Mouse (Mus musculus) myocyte (in vitro differentiated cells): ENCODE data around the gene Atp1b4. TPM values are rescaled to one million over a fixed set of nuclear protein-coding genes. Genes with fewer than 3 reads are reported as not detected.

Source experiments
- H3K27me3 ChIP-seq: one replicate; pipeline ENCODE4 v1.6.1; 2011; ENCODE audit not compliant: control insufficient read depth, insufficient read depth, insufficient read length
- H3K36me3 ChIP-seq: one replicate; pipeline ENCODE4 v1.6.1; 2011; ENCODE audit not compliant: control insufficient read depth, insufficient read depth
- H3K4me2 ChIP-seq: one replicate; pipeline ENCODE4 v1.6.1; 2011; ENCODE audit warnings: low read depth, control low read depth
- H3K4me3 ChIP-seq: one replicate; pipeline ENCODE4 v1.5.1; 2011; ENCODE audit warnings: mild to moderate bottlenecking, control low read depth, moderate library complexity
- H3K79me2 ChIP-seq: one replicate; pipeline ENCODE4 v1.6.1; 2011; ENCODE audit not compliant: control insufficient read depth, insufficient read depth
- H3ac ChIP-seq: one replicate; pipeline ENCODE4 v1.6.1; 2011; ENCODE audit not compliant: control insufficient read depth, insufficient read length
- CEBPB ChIP-seq: IDR thresholded peaks from 2 replicates; pipeline ENCODE4 v1.6.1; 2011; ENCODE audit warnings: mild to moderate bottlenecking, moderate library complexity; ENCODE audit not compliant: poor library complexity, insufficient read depth, severe bottlenecking
- E2F4 ChIP-seq: IDR thresholded peaks from one replicate; pipeline ENCODE4 v1.6.1; 2011; ENCODE audit warnings: mild to moderate bottlenecking, control low read depth, moderate library complexity; ENCODE audit not compliant: insufficient read depth
- MAX ChIP-seq: IDR thresholded peaks from one replicate; pipeline ENCODE4 v1.6.1; 2011; ENCODE audit warnings: low read depth, mild to moderate bottlenecking, control low read depth
- MYOD1 ChIP-seq, 3 experiments: IDR thresholded peaks; one replicate each; pipeline ENCODE4 v1.6.1; 2011; ENCODE audit warnings: control low read depth in 2 of 3, low read depth in 2 of 3, mild to moderate bottlenecking in 2 of 3, moderate library complexity in 1 of 3; ENCODE audit not compliant: insufficient read length in 2 of 3, control insufficient read depth in 1 of 3
- MYOG ChIP-seq, 3 experiments: IDR thresholded peaks; one replicate each; pipeline ENCODE4 v1.6.1; 2011; ENCODE audit warnings: control low read depth in 2 of 3, low read depth in 2 of 3, mild to moderate bottlenecking in 2 of 3; ENCODE audit not compliant: insufficient read length in 2 of 3, control insufficient read depth in 1 of 3, insufficient read depth in 1 of 3
- POLR2A ChIP-seq: IDR thresholded peaks from one replicate; pipeline ENCODE4 v1.6.1; 2011; ENCODE audit warnings: low read depth, mild to moderate bottlenecking, control low read depth, moderate library complexity; ENCODE audit not compliant: insufficient read length
- POLR2AphosphoS2 ChIP-seq: IDR thresholded peaks from one replicate; pipeline ENCODE4 v1.6.1; 2011; ENCODE audit warnings: low read depth, control low read depth; ENCODE audit not compliant: insufficient read length
- REST ChIP-seq: IDR thresholded peaks from one replicate; pipeline ENCODE4 v1.6.1; 2011; ENCODE audit warnings: mild to moderate bottlenecking, control low read depth, moderate library complexity; ENCODE audit not compliant: insufficient read depth, insufficient read length
- SRF ChIP-seq: IDR thresholded peaks from one replicate; pipeline ENCODE4 v1.6.1; 2011; ENCODE audit warnings: low read depth; ENCODE audit not compliant: control insufficient read depth, insufficient read length
- TCF12 ChIP-seq: IDR thresholded peaks from one replicate; pipeline ENCODE4 v1.6.1; 2011; ENCODE audit warnings: mild to moderate bottlenecking, control low read depth; ENCODE audit not compliant: poor library complexity, insufficient read depth, severe bottlenecking
- TCF3 ChIP-seq: IDR thresholded peaks from one replicate; pipeline ENCODE4 v1.6.1; 2011; ENCODE audit warnings: low read depth, control low read depth; ENCODE audit not compliant: insufficient read length
- USF1 ChIP-seq: IDR thresholded peaks from one replicate; pipeline ENCODE4 v1.6.1; 2011; ENCODE audit warnings: low read depth, mild to moderate bottlenecking, control low read depth, moderate library complexity
- polyA plus RNA-seq: library from polyadenylated mRNA; unstranded; fragments of >200 nt; fragmentation: generic; extraction: Trizol; gene quantifications from one replicate; pipeline ENCODE4 v1.2.1, GENCODE M21; 2012; ENCODE audit warnings: missing spikeins

Gene Atp1b4
- not detected for polyA plus RNA-seq

DNA sequence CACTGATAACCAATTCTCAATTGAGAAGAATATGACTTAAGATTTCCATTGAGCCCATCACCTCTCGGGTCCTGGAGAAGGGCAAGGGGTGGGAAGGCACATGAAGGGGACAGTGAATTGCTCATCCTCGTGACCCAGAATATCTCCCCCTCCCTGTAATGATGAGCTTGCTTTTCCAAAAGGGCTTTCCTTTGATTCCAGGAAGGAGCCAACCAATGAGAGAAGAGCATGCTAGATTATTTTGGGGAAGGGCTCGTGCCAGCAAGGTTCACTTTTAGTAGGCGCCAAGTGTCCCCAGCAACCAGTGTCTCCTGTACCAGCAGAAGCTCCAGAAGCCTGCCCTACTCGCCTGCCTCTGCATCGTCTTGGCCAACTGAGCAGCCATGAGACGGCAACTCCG lies at the start of gene Atp1b4:
Gene Atp1b4, plus strand, starts transcription at position 301 of the 400 bp plus-strand sequence.
- Histone ChIP-seq H3K4me3 (no peak within 1 kb of the TSS), H3K36me3 (no peaks in the 10 kb centered on the region), H3K79me2 (no peaks in the 10 kb centered on the region), H3K4me2 (no peak within 1 kb of the TSS), H3K27me3 (no peaks in the 10 kb centered on the region), H3ac (no peak within 1 kb of the TSS)
- no peak for TF ChIP-seq TCF12

DNA sequence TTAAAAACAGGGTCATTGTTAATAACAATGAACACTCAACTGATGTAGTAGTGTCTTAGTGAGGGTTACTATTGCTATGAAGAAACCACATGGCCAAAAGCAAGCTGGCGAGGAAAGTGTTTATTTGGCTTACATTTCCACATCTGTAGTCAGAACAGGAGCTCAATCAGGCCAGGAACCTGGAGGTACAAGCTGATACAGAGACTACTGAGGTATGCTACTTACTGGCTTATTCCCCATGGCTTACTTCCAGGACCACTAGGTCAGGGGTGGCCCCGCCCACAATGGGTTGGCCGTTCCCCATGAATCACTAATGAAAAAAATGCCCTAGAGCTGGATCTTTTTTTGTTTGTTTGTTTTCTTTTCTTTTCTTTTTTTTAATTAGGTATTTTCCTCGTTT lies 7.4 kb upstream of the Atp1b4 start:
- H3ac ChIP-seq: no peak overlapping the region
- H3K79me2 ChIP-seq: no peaks in the 10 kb centered on the region
- no peaks in the 10 kb centered on the region for H3K36me3 ChIP-seq
- TF ChIP-seq POLR2AphosphoS2: no peak
- TF ChIP-seq TCF3: no peak
- no peak for TF ChIP-seq USF1
- TF ChIP-seq TCF12: no peak
- TF ChIP-seq CEBPB: no peak
- no peak for TF ChIP-seq E2F4
- TF ChIP-seq MAX: no peak
- TF ChIP-seq MYOG (IDR thresholded peaks at IDR 0.05; ENCODE audit: control insufficient read depth in 1 of 3, insufficient read depth in 1 of 3, insufficient read length in 2 of 3, low read depth in 2 of 3): no peak
- no peak for TF ChIP-seq POLR2A
- no peak for TF ChIP-seq SRF
- no peak for TF ChIP-seq MYOD1 (IDR thresholded peaks at IDR 0.05; ENCODE audit: control insufficient read depth in 1 of 3, insufficient read length in 2 of 3, low read depth in 2 of 3)
- TF ChIP-seq REST: no peak
- no peak overlapping the region for H3K4me3 ChIP-seq
- H3K27me3 ChIP-seq: no peaks in the 10 kb centered on the region
- no peak overlapping the region for H3K4me2 ChIP-seq

DNA sequence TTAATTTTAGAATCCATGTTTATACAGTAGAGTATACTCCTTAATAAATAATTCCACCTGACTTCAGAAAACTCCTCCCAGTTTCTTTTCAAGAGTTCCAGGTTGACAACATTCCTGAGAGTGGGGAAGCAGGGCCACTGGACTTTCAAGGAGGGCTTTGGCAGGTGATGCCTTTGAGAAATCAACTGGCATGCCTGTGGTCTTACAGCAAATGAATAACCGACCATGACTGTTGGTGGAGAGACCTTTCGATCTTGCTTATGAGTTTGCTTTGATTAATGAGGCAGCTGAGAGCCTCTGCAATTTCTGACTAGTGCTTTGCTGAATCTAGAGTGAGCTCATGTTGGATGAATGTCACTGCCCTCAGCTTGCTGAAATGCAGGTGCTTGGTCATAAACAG lies 4.9 kb upstream of the Atp1b4 start:
- Histone ChIP-seq H3K27me3 (no peaks in the 10 kb centered on the region), H3ac (no peak overlapping the region), H3K36me3 (no peaks in the 10 kb centered on the region), H3K4me3 (no peak overlapping the region), H3K4me2 (no peak overlapping the region), H3K79me2 (no peaks in the 10 kb centered on the region)
- TF ChIP-seq MAX (no peak), CEBPB (no peak), TCF3 (no peak), REST (no peak), TCF12 (no peak)

DNA sequence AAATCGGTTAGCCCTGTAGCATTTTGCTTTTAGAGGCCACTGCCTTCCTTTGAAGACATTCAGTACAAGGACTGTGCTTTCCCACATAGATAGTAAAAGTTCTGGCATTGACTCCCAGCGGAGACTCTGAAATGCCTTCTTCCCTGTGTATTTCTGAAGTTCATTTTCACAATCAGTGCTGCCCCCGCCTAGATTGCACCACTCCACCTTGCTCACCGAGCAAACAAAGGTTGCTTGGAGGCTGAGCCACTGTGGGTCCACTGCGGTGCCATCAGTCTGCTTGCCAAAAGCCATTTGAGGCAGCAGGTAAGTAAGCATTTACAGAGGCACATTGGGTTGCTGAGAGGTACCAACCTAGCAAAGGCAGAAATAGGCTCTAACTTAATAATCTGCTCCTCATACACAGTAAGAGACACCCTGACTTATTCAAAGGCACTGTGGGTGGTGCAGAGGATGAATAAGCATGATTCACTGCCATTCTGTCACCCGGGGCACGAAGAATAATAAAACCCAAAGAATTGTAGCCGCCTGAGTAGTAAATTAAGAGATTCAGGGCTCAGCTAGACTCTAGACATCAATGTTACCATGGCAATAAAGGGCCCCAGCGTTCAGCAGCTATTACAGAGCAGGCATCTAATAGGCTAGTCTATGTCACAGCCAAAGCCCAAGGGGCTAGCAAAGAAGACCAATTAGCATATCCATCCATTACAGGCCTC lies 2.9 kb upstream of the Atp1b4 start:
- Histone ChIP-seq H3K27me3 (no peaks in the 10 kb centered on the region), H3K79me2 (no peaks in the 10 kb centered on the region), H3K4me2 (no peak overlapping the region), H3K4me3 (no peak overlapping the region), H3ac (no peak overlapping the region), H3K36me3 (no peaks in the 10 kb centered on the region)
- TF ChIP-seq CEBPB: no peak
- no peak for TF ChIP-seq E2F4
- TF ChIP-seq USF1: no peak
- no peak for TF ChIP-seq MYOD1 (IDR thresholded peaks at IDR 0.05; ENCODE audit: control insufficient read depth in 1 of 3, insufficient read length in 2 of 3, low read depth in 2 of 3)
- no peak for TF ChIP-seq POLR2A
- TF ChIP-seq SRF: no peak
- no peak for TF ChIP-seq MYOG (IDR thresholded peaks at IDR 0.05; ENCODE audit: control insufficient read depth in 1 of 3, insufficient read depth in 1 of 3, insufficient read length in 2 of 3, low read depth in 2 of 3)

DNA sequence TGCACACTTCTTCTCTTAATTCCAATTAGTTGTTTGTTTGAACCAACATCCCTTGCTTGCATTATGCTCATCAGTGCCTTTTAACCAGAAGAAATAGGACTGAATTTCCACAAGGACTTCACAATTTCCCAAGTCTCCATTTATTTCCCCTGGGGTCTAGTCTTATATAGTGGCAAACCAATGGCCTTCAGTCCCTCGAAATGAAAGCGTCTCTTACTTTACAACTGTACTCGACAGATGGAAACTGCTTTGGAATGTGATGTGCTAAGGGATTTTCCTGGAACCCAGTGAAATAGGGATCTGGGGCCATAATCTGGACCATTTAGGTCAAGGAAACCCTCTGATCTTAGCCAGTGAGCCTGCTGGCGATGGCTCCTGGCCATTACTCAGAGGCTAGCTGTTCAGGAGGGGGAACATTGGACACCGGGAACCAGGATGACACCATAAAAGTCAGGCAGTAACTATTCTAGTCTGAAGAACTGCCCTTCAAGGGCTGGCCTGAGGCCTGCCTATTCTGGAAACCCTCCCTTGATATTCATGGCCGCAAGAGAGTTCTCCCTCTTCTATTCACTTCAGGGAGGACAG lies 2.3 kb upstream of the Atp1b4 start:
- Histone ChIP-seq H3K27me3 (no peaks in the 10 kb centered on the region), H3K4me2 (no peak overlapping the region), H3K79me2 (no peaks in the 10 kb centered on the region), H3ac (no peak overlapping the region), H3K4me3 (no peak overlapping the region), H3K36me3 (no peaks in the 10 kb centered on the region)
- TF ChIP-seq TCF3 (no peak), MYOD1 (IDR thresholded peaks at IDR 0.05; ENCODE audit: control insufficient read depth in 1 of 3, insufficient read length in 2 of 3, low read depth in 2 of 3) (no peak), E2F4 (no peak), POLR2AphosphoS2 (no peak), CEBPB (no peak), POLR2A (no peak), SRF (no peak), TCF12 (no peak), USF1 (no peak)
